ENCODE assay signal across 8 mouse cellular contexts in the genomic region with DNA sequence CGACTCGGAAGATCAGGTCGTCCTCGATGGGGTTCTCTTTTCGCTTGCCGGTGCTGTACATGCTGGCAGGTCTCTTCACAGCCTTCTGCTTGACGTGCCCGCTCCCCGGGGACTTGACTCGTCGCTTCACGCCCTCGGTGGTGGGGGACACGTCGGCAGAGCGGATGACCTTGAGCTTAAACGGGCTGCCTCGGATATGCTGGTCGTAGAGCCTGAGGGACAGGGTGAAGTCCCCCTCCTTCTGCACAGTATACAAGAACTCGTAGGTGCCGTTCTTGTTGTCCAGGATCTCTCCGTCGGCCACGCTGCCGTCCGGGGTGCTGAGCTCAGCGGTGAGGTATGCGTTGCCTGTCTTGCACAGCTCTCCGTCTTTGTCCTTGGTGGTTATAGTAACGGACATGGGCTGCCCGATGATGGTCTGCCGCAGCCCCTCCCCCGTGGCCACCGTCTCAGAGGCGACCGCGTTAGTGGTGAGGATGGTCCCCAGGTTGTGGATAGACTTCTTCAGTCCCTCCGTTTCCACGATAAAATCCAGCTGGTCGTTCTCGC. TPM values are rescaled to one million over a fixed set of nuclear protein-coding genes. Genes with fewer than 3 reads are reported as not detected.
DNase-seq lines count a peak whose midpoint lies in the region; ATAC-seq lines count a peak whose summit lies in the region.

No protein-coding gene starts in this region.

- peak; percentile 37 for DNase-seq in urinary bladder, postnatal 14 days (ENCODE audit: low spot score)
- no peak for DNase-seq in urinary bladder, adult 18-20 months (ENCODE audit: low spot score in 2 of 2)
- no peak for DNase-seq in left cerebral cortex, postnatal 36 days (ENCODE audit: low spot score in 2 of 2)
- no peak for DNase-seq in layer of hippocampus, adult 8-10 months (ENCODE audit: low spot score in 2 of 2)

- ATAC-seq in forebrain, embryonic 13.5 days, result peak; percentile 55
- peak; percentile 24; the same call in 1 of the 2 replicates for ATAC-seq in intestine, embryonic 16.5 days
- ATAC-seq in megakaryocyte, adult 5-6 weeks (ENCODE audit: poor library complexity, severe bottlenecking), result 0 out of 2 replicates have a peak, but pooled peaks have one; percentile 40
- peak; percentile 27; the same call in 1 of the 2 replicates for ATAC-seq in stomach, embryonic 16.5 days (ENCODE audit: insufficient read depth, low FRiP score)

- H3K9me3 ChIP-seq in forebrain, embryonic 13.5 days (replicated peaks), result no peaks in the 10 kb centered on the region
- H3K9me3 ChIP-seq in intestine, embryonic 16.5 days (ENCODE audit: control insufficient read depth, low read length), result no peaks in the 10 kb centered on the region
- no peaks in the 10 kb centered on the region for H3K9me3 ChIP-seq in stomach, embryonic 16.5 days (replicated peaks; ENCODE audit: control insufficient read depth, low read length)

- H3K9ac ChIP-seq in forebrain, embryonic 13.5 days, result no peak overlapping the region
- H3K9ac ChIP-seq in intestine, embryonic 16.5 days (ENCODE audit: low read depth, low read length), result peak overlapping the region; percentile 46
- H3K9ac ChIP-seq in stomach, embryonic 16.5 days (ENCODE audit: low read length), result peak overlapping the region; percentile 68

- peaks cover 19% of the 10 kb centered on the region for H3K4me1 ChIP-seq in forebrain, embryonic 13.5 days
- H3K4me1 ChIP-seq in intestine, embryonic 16.5 days (ENCODE audit: control insufficient read depth, insufficient read depth, low read length), result peaks cover 23% of the 10 kb centered on the region
- peaks cover 12% of the 10 kb centered on the region for H3K4me1 ChIP-seq in stomach, embryonic 16.5 days (ENCODE audit: control insufficient read depth, insufficient read depth, low read length)

- intact Hi-C loops in left cerebral cortex, postnatal 36 days (cut with DNase I), result no loop called here

- no peaks in the 10 kb centered on the region; the same call in 1 of the 2 replicates for H3K27me3 ChIP-seq in forebrain, embryonic 13.5 days
- no peaks in the 10 kb centered on the region for H3K27me3 ChIP-seq in intestine, embryonic 16.5 days (replicated peaks; ENCODE audit: control insufficient read depth, insufficient read depth, low read length)
- H3K27me3 ChIP-seq in stomach, embryonic 16.5 days (ENCODE audit: control insufficient read depth, insufficient read depth, low read length), result no peaks in the 10 kb centered on the region; the same call in 1 of the 2 replicates

- WGBS in forebrain, embryonic 13.5 days, result 32% methylated on average over 41 of the region's 41 CpGs
- WGBS in intestine, embryonic 16.5 days, result 12% methylated on average over 41 of the region's 41 CpGs
- WGBS in stomach, embryonic 16.5 days, result 5% methylated on average over 41 of the region's 41 CpGs

- H3K36me3 ChIP-seq in forebrain, embryonic 13.5 days (ENCODE audit: poor library complexity, severe bottlenecking), result peaks cover 67% of the 10 kb centered on the region
- H3K36me3 ChIP-seq in intestine, embryonic 16.5 days (ENCODE audit: control insufficient read depth, insufficient read depth, low read length), result 0 out of 2 replicates have a peak, but pooled peaks cover 3% of the 10 kb centered on the region
- H3K36me3 ChIP-seq in stomach, embryonic 16.5 days (ENCODE audit: control insufficient read depth, insufficient read depth, low read length), result no peaks in the 10 kb centered on the region

- no peak overlapping the region for H3K4me3 ChIP-seq in forebrain, embryonic 13.5 days
- peak overlapping the region; percentile 40 for H3K4me3 ChIP-seq in intestine, embryonic 16.5 days (ENCODE audit: low read length)
- peak overlapping the region; percentile 50 for H3K4me3 ChIP-seq in stomach, embryonic 16.5 days (replicated peaks; ENCODE audit: low read length)

- H3K27ac ChIP-seq in forebrain, embryonic 13.5 days, result no peak overlapping the region
- H3K27ac ChIP-seq in intestine, embryonic 16.5 days (ENCODE audit: low read length), result peak overlapping the region; percentile 42; the same call in 1 of the 2 replicates
- peak overlapping the region; percentile 91 for H3K27ac ChIP-seq in stomach, embryonic 16.5 days (ENCODE audit: low read length)

- no peak overlapping the region for H3K4me2 ChIP-seq in forebrain, embryonic 13.5 days
- peak overlapping the region; percentile 56 for H3K4me2 ChIP-seq in intestine, embryonic 16.5 days (ENCODE audit: low read depth, low read length)
- H3K4me2 ChIP-seq in stomach, embryonic 16.5 days (ENCODE audit: low read depth, low read length), result peak overlapping the region; percentile 69

RNA-seq across cellular contexts. Expression of gene Gm6525, which starts 16.7 kb away (rescaled TPM):
- 3.7 and 4.1 TPM in 2 replicates for polyA plus RNA-seq in forebrain, embryonic 13.5 days (2015; fragmentation: Nextera tagmentation; extraction: Ambion mirVana)
- polyA plus RNA-seq in intestine, embryonic 16.5 days (2015; fragmentation: Nextera tagmentation; extraction: Ambion mirVana), result 1.2 and 1.4 TPM in 2 replicates
- total RNA-seq in megakaryocyte, adult 5-6 weeks (2015), result 0.27 TPM in 1 of 2 replicates, not detected in the other
- not detected in 2 replicates for total RNA-seq in megakaryocyte, adult 5-6 weeks (2017)
- 0.60 and 0.70 TPM in 2 replicates for polyA plus RNA-seq in stomach, embryonic 16.5 days (2015; fragmentation: Nextera tagmentation; extraction: Ambion mirVana)
- not detected for total RNA-seq in left cerebral cortex, postnatal 36 days (2021)
- not detected for total RNA-seq in layer of hippocampus, adult 8-10 months (2022)

RNA-seq across cellular contexts. Expression of gene Mnd1, which starts 35.0 kb away (rescaled TPM):
- 5.3 and 5.9 TPM in 2 replicates for polyA plus RNA-seq in forebrain, embryonic 13.5 days (2015; fragmentation: Nextera tagmentation; extraction: Ambion mirVana)
- 8.0 and 9.9 TPM in 2 replicates for polyA plus RNA-seq in intestine, embryonic 16.5 days (2015; fragmentation: Nextera tagmentation; extraction: Ambion mirVana)
- total RNA-seq in megakaryocyte, adult 5-6 weeks (2015), result 5.8 and 7.1 TPM in 2 replicates
- total RNA-seq in megakaryocyte, adult 5-6 weeks (2017), result 7.4 and 7.6 TPM in 2 replicates
- polyA plus RNA-seq in stomach, embryonic 16.5 days (2015; fragmentation: Nextera tagmentation; extraction: Ambion mirVana), result 9.7 and 12.6 TPM in 2 replicates
- total RNA-seq in left cerebral cortex, postnatal 36 days (2021), result 1 to 10 TPM; 1.6 to 2.1 TPM
- total RNA-seq in layer of hippocampus, adult 8-10 months (2022), result 1 to 10 TPM; 1.4 to 2.2 (median 1.9) TPM
